Mouse (Mus musculus) lung, postnatal 0 days (tissue): ENCODE measurements at regions not wholly inside any gene's neighbourhood (a gene's known extent, or its start where the extent isn't known, plus 50 kb on each side); places are given as distances from the start of the nearest gene placed in this dataset.

Source experiments
- CTCF ChIP-seq: IDR thresholded peaks from 2 replicates; pipeline ENCODE4 v1.5.1; 2016; ENCODE audit warnings: antibody characterized with exemption, mild to moderate bottlenecking
- EP300 ChIP-seq: IDR thresholded peaks from 2 replicates; pipeline ENCODE4 v1.6.1; 2016; ENCODE audit warnings: antibody characterized with exemption, mild to moderate bottlenecking, control low read depth

GRCm38 (mm10) chrX:99689761-99690160 lies 131.1 kb upstream of the Tmem28 start:
- no peak for TF ChIP-seq CTCF
- no peak for TF ChIP-seq EP300
